Mouse (Mus musculus): ENCODE results near the gene Plch2. TPM values are rescaled to one million over a fixed set of nuclear protein-coding genes. Genes with fewer than 3 reads are reported as not detected.

The Plch2 gene
- polyA plus RNA-seq, 1 experiment from 2014 or later: 4.6 TPM

DNA sequence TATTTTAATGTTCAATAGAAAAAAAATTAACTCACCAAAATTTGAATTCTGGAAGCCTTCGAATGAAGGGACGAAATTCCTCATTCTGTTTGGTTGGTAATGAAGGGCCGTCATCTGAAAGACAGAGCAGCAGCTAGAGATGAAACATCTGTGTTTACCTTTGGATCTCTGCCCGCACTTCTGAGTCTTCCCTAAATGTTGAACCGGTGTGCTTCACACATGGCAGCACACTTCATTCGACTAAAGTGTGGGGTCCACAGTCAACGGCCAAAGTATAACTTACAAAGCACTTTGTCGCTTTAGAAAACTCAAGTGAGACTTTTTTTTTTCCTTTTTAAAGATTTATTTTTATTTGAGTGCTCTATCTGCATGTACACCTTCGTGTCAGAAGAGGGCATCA lies 20.1 kb upstream of the Plch2 start:
- no peak overlapping the region for H3K9ac ChIP-seq (replicated peaks; ENCODE audit: low read depth)
- H3K9me3 ChIP-seq (ENCODE audit: low read length): no peaks in the 10 kb centered on the region
- H3K4me1 ChIP-seq (ENCODE audit: insufficient read depth, low read depth, low read length): no peaks in the 10 kb centered on the region
- ATAC-seq (no peak), DNase-seq (ENCODE audit: low spot score) (no peak)
- no peak overlapping the region for H3K27ac ChIP-seq (ENCODE audit: low read length)
- H3K27me3 ChIP-seq (replicated peaks; ENCODE audit: insufficient read depth, low read length): no peaks in the 10 kb centered on the region
- TF ChIP-seq EP300 (IDR thresholded peaks at IDR 0.05) (no peak), CTCF (IDR thresholded peaks at IDR 0.05) (no peak)
- WGBS: 48% methylated on average over 9 of the region's 9 CpGs
- H3K36me3 ChIP-seq (ENCODE audit: insufficient read depth, low read length): peaks cover 40% of the 10 kb centered on the region
- no peak overlapping the region for H3K4me2 ChIP-seq (replicated peaks; ENCODE audit: low read depth, low read length)
- no peak overlapping the region for H3K4me3 ChIP-seq (ENCODE audit: low read depth, low read length)

DNA sequence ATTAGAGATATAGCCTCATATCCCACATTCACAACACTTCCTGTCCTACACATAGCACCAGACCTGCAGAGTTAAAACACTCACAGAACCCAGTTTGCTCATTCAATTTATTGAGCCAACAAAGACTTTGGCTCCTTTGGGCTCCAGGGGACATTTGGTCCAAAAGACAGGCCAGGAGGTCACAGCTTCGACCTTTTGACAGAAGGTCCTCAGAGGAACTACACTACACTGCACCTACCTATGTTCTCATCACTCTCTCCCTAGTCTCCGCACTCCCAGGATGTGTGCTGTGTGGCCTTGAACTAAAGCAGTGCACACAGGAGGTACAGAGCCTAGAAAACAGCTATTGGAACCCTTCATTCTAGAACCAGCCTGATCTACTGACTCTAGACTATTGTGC lies 19.2 kb upstream of the Plch2 start:
- DNase-seq (ENCODE audit: low spot score) (no peak), ATAC-seq (no peak)
- H3K27me3 ChIP-seq (replicated peaks; ENCODE audit: insufficient read depth, low read length): no peaks in the 10 kb centered on the region
- no peak overlapping the region for H3K4me3 ChIP-seq (ENCODE audit: low read depth, low read length)
- WGBS: 95% methylated on average over 2 of the region's 2 CpGs
- H3K9me3 ChIP-seq (ENCODE audit: low read length): no peaks in the 10 kb centered on the region
- H3K9ac ChIP-seq (replicated peaks; ENCODE audit: low read depth): no peak overlapping the region
- H3K36me3 ChIP-seq (ENCODE audit: insufficient read depth, low read length): peaks cover 47% of the 10 kb centered on the region
- TF ChIP-seq EP300 (IDR thresholded peaks at IDR 0.05) (no peak), CTCF (IDR thresholded peaks at IDR 0.05) (no peak)
- H3K4me1 ChIP-seq (ENCODE audit: insufficient read depth, low read depth, low read length): no peaks in the 10 kb centered on the region
- H3K27ac ChIP-seq (ENCODE audit: low read length): no peak overlapping the region
- H3K4me2 ChIP-seq (replicated peaks; ENCODE audit: low read depth, low read length): no peak overlapping the region

DNA sequence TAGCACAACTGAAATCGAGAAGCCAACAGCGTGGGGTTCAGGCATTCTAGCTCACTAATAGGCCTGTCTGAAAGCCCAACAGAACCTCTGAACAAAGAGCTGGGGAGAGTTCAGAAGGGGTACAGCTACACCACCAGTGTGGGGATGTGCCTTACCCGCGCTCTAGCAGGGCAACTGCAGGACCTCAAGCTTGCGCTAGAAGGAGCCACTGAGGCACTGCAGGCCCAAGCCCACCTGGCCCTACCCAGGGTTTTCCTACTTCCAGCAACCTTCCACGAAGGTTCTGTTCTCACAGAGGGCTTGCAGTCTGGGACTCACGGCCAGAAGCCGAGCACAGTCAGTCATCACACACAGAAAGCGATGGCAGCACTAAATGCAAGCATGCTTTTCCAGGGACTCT lies 18.6 kb upstream of the Plch2 start:
- H3K4me2 ChIP-seq (replicated peaks; ENCODE audit: low read depth, low read length): no peak overlapping the region
- no peak overlapping the region for H3K4me3 ChIP-seq (ENCODE audit: low read depth, low read length)
- TF ChIP-seq EP300 (IDR thresholded peaks at IDR 0.05) (no peak), CTCF (IDR thresholded peaks at IDR 0.05) (peak; percentile 25; the same call in 1 of the 2 replicates)
- H3K9me3 ChIP-seq (ENCODE audit: low read length): no peaks in the 10 kb centered on the region
- no peak for DNase-seq (ENCODE audit: low spot score)
- no peak overlapping the region for H3K9ac ChIP-seq (replicated peaks; ENCODE audit: low read depth)
- no peak for ATAC-seq
- H3K4me1 ChIP-seq (ENCODE audit: insufficient read depth, low read depth, low read length): no peaks in the 10 kb centered on the region
- H3K27me3 ChIP-seq (replicated peaks; ENCODE audit: insufficient read depth, low read length): no peaks in the 10 kb centered on the region
- H3K36me3 ChIP-seq (ENCODE audit: insufficient read depth, low read length): peaks cover 49% of the 10 kb centered on the region
- WGBS: 91% methylated on average over 9 of the region's 9 CpGs
- no peak overlapping the region for H3K27ac ChIP-seq (ENCODE audit: low read length)

DNA sequence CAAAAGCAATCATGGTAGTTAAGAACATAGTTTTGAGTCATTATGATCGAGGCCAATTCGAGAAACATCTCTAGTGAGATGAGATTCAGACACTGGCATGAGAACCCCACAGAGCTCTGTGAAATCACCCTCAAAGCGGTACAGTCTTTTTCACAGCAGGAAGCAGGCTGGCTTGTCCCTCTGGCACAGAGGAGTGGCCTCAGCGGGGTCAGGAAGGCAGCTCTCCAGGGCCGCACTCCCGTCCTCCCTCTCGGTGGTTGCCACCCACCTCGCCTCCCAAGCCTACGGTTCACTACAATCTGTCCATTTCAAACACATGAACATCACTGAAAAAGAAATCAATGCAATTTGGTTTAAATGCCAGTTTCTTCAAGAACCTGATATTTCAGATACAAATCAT lies 17.8 kb upstream of the Plch2 start:
- no peaks in the 10 kb centered on the region for H3K27me3 ChIP-seq (replicated peaks; ENCODE audit: insufficient read depth, low read length)
- H3K27ac ChIP-seq (ENCODE audit: low read length): no peak overlapping the region
- no peaks in the 10 kb centered on the region for H3K4me1 ChIP-seq (ENCODE audit: insufficient read depth, low read depth, low read length)
- no peaks in the 10 kb centered on the region for H3K9me3 ChIP-seq (ENCODE audit: low read length)
- H3K4me3 ChIP-seq (ENCODE audit: low read depth, low read length): no peak overlapping the region
- ATAC-seq (no peak), DNase-seq (ENCODE audit: low spot score) (no peak)
- 70% methylated on average over 9 of the region's 9 CpGs for WGBS
- peaks cover 50% of the 10 kb centered on the region for H3K36me3 ChIP-seq (ENCODE audit: insufficient read depth, low read length)
- no peak overlapping the region for H3K9ac ChIP-seq (replicated peaks; ENCODE audit: low read depth)
- TF ChIP-seq EP300 (IDR thresholded peaks at IDR 0.05) (no peak), CTCF (IDR thresholded peaks at IDR 0.05) (no peak)
- no peak overlapping the region for H3K4me2 ChIP-seq (replicated peaks; ENCODE audit: low read depth, low read length)

DNA sequence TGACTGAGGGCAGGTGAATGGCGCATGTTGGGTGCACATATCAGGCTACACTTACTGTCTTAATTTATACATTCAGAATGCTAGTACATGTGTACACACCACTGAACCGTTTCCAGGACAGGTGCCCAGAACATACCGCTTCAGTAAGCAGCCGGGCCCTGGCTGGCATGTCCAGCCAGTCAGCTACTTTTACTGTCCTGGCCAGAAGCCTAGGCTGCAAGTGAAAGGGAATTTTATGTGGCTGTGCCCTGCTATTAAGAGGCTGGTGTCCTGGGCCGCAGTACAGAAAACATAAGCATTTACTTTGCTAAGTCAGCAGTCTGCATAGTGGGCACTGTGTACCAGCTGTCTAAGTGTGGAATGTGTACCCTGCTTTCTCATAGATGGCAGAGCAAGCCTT lies 14.3 kb upstream of the Plch2 start:
- no peak overlapping the region for H3K4me2 ChIP-seq (replicated peaks; ENCODE audit: low read depth, low read length)
- TF ChIP-seq EP300 (IDR thresholded peaks at IDR 0.05): no peak
- TF ChIP-seq CTCF (IDR thresholded peaks at IDR 0.05): no peak
- peaks cover 6% of the 10 kb centered on the region for H3K4me1 ChIP-seq (ENCODE audit: insufficient read depth, low read depth, low read length)
- ATAC-seq: no peak
- no peaks in the 10 kb centered on the region for H3K9me3 ChIP-seq (ENCODE audit: low read length)
- no peak overlapping the region for H3K27ac ChIP-seq (ENCODE audit: low read length)
- 89% methylated on average over 5 of the region's 5 CpGs for WGBS
- H3K4me3 ChIP-seq (ENCODE audit: low read depth, low read length): no peak overlapping the region
- no peak for DNase-seq (ENCODE audit: low spot score)
- peaks cover 40% of the 10 kb centered on the region for H3K36me3 ChIP-seq (ENCODE audit: insufficient read depth, low read length)
- H3K9ac ChIP-seq (replicated peaks; ENCODE audit: low read depth): no peak overlapping the region
- H3K27me3 ChIP-seq (replicated peaks; ENCODE audit: insufficient read depth, low read length): no peaks in the 10 kb centered on the region

DNA sequence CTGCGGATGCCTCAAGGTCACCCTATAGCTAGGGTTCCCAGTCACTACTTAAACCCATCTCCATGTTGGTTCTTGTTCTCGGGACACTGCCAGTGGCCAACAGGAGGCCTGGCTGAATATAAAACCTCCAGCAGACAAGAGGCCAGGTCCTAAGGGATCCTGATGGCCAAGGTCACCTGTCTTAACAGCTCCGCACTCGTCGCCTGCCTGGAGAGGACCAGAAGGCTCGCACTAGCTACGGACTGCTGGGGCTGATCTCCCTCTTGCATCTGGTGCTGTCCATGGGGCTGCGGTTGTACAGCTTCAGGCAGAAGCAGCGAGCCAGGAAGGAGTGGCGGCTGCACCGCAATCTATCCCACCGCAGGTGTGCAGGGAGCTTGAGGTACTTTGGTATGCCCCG lies 13.6 kb upstream of the Plch2 start:
- no peak overlapping the region for H3K4me3 ChIP-seq (ENCODE audit: low read depth, low read length)
- H3K4me1 ChIP-seq (ENCODE audit: insufficient read depth, low read depth, low read length): peaks cover 6% of the 10 kb centered on the region
- DNase-seq (ENCODE audit: low spot score) (no peak), ATAC-seq (no peak)
- no peak overlapping the region for H3K27ac ChIP-seq (ENCODE audit: low read length)
- H3K36me3 ChIP-seq (ENCODE audit: insufficient read depth, low read length): peaks cover 33% of the 10 kb centered on the region
- H3K4me2 ChIP-seq (replicated peaks; ENCODE audit: low read depth, low read length): no peak overlapping the region
- no peaks in the 10 kb centered on the region for H3K9me3 ChIP-seq (ENCODE audit: low read length)
- TF ChIP-seq EP300 (IDR thresholded peaks at IDR 0.05): no peak
- no peak for TF ChIP-seq CTCF (IDR thresholded peaks at IDR 0.05)
- H3K27me3 ChIP-seq (replicated peaks; ENCODE audit: insufficient read depth, low read length): no peaks in the 10 kb centered on the region
- WGBS: 87% methylated on average over 13 of the region's 13 CpGs
- H3K9ac ChIP-seq (replicated peaks; ENCODE audit: low read depth): no peak overlapping the region

DNA sequence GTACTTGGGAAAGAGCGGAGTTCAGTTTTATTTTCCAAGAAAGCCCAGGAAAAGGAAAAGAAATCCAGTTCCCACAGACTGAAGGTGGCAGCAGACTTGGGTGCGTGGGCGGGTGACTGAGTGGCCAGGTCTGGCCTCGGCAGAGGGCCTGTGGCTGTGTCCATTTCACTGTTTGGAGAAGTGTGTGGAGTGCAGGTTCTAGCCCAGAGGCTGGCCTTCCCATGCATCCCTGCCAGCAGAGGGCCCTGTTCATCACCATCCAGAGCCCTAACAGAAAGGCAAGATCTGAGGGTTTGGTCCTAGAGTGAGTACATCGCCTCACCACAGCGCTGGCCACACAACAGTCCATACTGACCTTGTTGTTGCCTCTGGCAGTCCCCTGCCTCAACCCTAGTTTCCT lies 12.6 kb upstream of the Plch2 start:
- 87% methylated on average over 6 of the region's 6 CpGs for WGBS
- peaks cover 28% of the 10 kb centered on the region for H3K36me3 ChIP-seq (ENCODE audit: insufficient read depth, low read length)
- H3K9me3 ChIP-seq (ENCODE audit: low read length): no peaks in the 10 kb centered on the region
- H3K4me1 ChIP-seq (ENCODE audit: insufficient read depth, low read depth, low read length): peaks cover 6% of the 10 kb centered on the region
- ATAC-seq (no peak), DNase-seq (ENCODE audit: low spot score) (no peak)
- no peaks in the 10 kb centered on the region for H3K27me3 ChIP-seq (replicated peaks; ENCODE audit: insufficient read depth, low read length)
- H3K27ac ChIP-seq (ENCODE audit: low read length): no peak overlapping the region
- TF ChIP-seq EP300 (IDR thresholded peaks at IDR 0.05) (no peak), CTCF (IDR thresholded peaks at IDR 0.05) (peak; percentile 55)
- H3K4me2 ChIP-seq (replicated peaks; ENCODE audit: low read depth, low read length): no peak overlapping the region
- no peak overlapping the region for H3K4me3 ChIP-seq (ENCODE audit: low read depth, low read length)
- no peak overlapping the region for H3K9ac ChIP-seq (replicated peaks; ENCODE audit: low read depth)

All from lung, postnatal 0 days (tissue).